ENCODE assay signal across 7 mouse cellular contexts in the genomic region with DNA sequence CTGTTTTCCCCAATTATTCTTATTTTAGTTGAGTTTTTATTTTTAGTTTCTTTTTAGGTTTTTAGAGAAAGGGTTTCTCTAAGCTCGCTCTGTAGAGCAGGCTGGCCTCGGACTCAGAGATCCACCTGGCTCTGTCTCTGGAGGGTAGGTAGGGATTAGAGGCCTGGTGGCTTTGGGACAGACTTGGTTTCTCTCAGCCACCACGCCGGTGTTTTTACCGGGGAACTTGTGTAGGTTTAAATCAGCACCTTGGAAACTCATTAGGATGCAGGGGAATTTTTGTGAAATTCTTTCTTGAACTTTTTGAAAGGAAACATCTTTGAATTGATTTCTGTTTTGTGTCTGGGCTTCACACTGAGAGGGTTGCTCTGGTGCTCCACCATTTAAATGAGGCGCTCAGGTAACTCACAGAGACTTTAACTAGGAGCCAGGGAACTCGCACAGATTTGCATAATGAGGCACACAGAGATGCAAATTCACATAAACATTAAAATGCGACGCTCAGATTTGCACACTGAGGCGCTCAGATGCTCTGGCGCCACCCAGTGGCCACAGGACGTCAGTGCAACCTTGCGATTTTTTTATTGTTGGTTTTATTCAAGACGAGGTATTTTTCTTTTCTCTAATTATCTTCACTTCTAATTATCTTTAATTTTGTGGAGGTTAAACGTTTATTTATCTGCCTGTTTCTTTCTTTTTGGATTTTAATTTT. TPM values are rescaled to one million over a fixed set of nuclear protein-coding genes. Genes with fewer than 3 reads are reported as not detected.
DNase-seq lines count a peak whose midpoint lies in the region; ATAC-seq and TF ChIP-seq lines count a peak whose summit lies in the region.
"Not testable (repeated sequence)": the region's sequence is repeated elsewhere in the genome, so short reads cannot be mapped to it uniquely, and the experiment has no call there.

No protein-coding gene starts in this region.

- DNase-seq in MEL (ENCODE audit: low read depth, low spot score), result peak; percentile 79
- DNase-seq in cerebellum, adult 2 months, result peak; percentile 61 to 72
- peak; percentile 88 for DNase-seq in hindbrain, embryonic 14.5 days (ENCODE audit: low spot score)
- peak; percentile 62 to 96 for DNase-seq in left cerebral cortex, adult 18-20 months (ENCODE audit: low spot score in 2 of 2)
- DNase-seq in midbrain, embryonic 11.5 days (ENCODE audit: low spot score, missing footprints), result peak; percentile 98
- peak; percentile 57 to 68 for DNase-seq in spleen, postnatal 14 days (ENCODE audit: low spot score in 2 of 2)

- WGBS in cerebellum, adult 2 months, result 56% methylated on average over 15 of the region's 15 CpGs
- 50% methylated on average over 15 of the region's 15 CpGs for WGBS in forebrain, embryonic 12.5 days
- 51% methylated on average over 15 of the region's 15 CpGs for WGBS in hindbrain, embryonic 14.5 days
- WGBS in midbrain, embryonic 11.5 days, result 50% methylated on average over 15 of the region's 15 CpGs

- not testable (repeated sequence) for H3K4me1 ChIP-seq in MEL (ENCODE audit: control insufficient read depth in 1 of 2, insufficient read depth in 2 of 2, low read length in 2 of 2); cerebellum, adult 2 months (ENCODE audit: control insufficient read depth, insufficient read depth, low read length); hindbrain, embryonic 14.5 days (replicated peaks; ENCODE audit: control insufficient read depth, insufficient read depth, low read length); midbrain, embryonic 11.5 days (ENCODE audit: control insufficient read depth, insufficient read depth, low read length)
- H3K4me1 ChIP-seq in forebrain, embryonic 12.5 days, result peaks cover 13% of the 10 kb centered on the region

- H3K9me3 ChIP-seq in MEL (replicated peaks; ENCODE audit: insufficient read depth, low read length), result not testable (repeated sequence)
- H3K9me3 ChIP-seq in forebrain, embryonic 12.5 days, result peaks cover 43% of the 10 kb centered on the region
- peaks cover 24% of the 10 kb centered on the region for H3K9me3 ChIP-seq in hindbrain, embryonic 14.5 days (ENCODE audit: control insufficient read depth, low read length)
- peaks cover 15% of the 10 kb centered on the region for H3K9me3 ChIP-seq in midbrain, embryonic 11.5 days (ENCODE audit: control insufficient read depth, low read length)

- TF ChIP-seq CTCF in MEL (IDR thresholded peaks at IDR 0.05 in 2 of 3, conservative IDR thresholded peaks at IDR 0.05 in 1 of 3; ENCODE audit: control insufficient read depth in 1 of 3, insufficient read depth in 1 of 3, low read depth in 2 of 3, low read length in 3 of 3, poor library complexity in 1 of 3, severe bottlenecking in 1 of 3), result peak in 2 of 3 experiments; percentile 16 to 32; a peak in 2 of 6 replicates
- peak; percentile 64 for TF ChIP-seq CTCF in cerebellum, adult 2 months (IDR thresholded peaks at IDR 0.05; ENCODE audit: borderline replicate concordance, insufficient read depth, low read depth, low read length)

- TF ChIP-seq EP300 in MEL (IDR thresholded peaks at IDR 0.05; ENCODE audit: low read depth in 1 of 2, low read length in 2 of 2), result not testable (repeated sequence)

- H3K79me2 ChIP-seq in MEL (ENCODE audit: control insufficient read depth, insufficient read depth, low read length, poor library complexity), result not testable (repeated sequence)

- not testable (repeated sequence) for H3K27ac ChIP-seq in MEL (ENCODE audit: control insufficient read depth, low read depth, low read length); cerebellum, adult 2 months (ENCODE audit: insufficient read depth, low read length); hindbrain, embryonic 14.5 days; midbrain, embryonic 11.5 days (ENCODE audit: low read depth, low read length)
- 0 out of 2 replicates have a peak overlapping the region, but pooled peaks have one; percentile 8 for H3K27ac ChIP-seq in forebrain, embryonic 12.5 days

- not testable (repeated sequence) for TF ChIP-seq POLR2A in MEL (IDR thresholded peaks at IDR 0.05; ENCODE audit: control insufficient read depth in 1 of 2, insufficient read depth in 1 of 2, low read depth in 1 of 2, low read length in 2 of 2, poor library complexity in 1 of 2); cerebellum, adult 2 months (IDR thresholded peaks at IDR 0.05; ENCODE audit: borderline replicate concordance, insufficient read depth, low read length)

- H3K4me2 ChIP-seq in forebrain, embryonic 12.5 days; hindbrain, embryonic 14.5 days (replicated peaks); midbrain, embryonic 11.5 days: not testable (repeated sequence)

- ATAC-seq in forebrain, embryonic 12.5 days (ENCODE audit: low FRiP score), result 0 out of 2 replicates have a peak, but pooled peaks have one; percentile 18
- 0 out of 2 replicates have a peak, but pooled peaks have one; percentile 25 for ATAC-seq in hindbrain, embryonic 14.5 days (ENCODE audit: low FRiP score)
- ATAC-seq in midbrain, embryonic 11.5 days (ENCODE audit: low FRiP score), result not testable (repeated sequence)

- not testable (repeated sequence) for H3K27me3 ChIP-seq in MEL (ENCODE audit: control insufficient read depth in 1 of 2, insufficient read depth in 2 of 2, low read length in 2 of 2); cerebellum, adult 2 months (ENCODE audit: control insufficient read depth, insufficient read depth, low read length); forebrain, embryonic 12.5 days; hindbrain, embryonic 14.5 days (ENCODE audit: control insufficient read depth, insufficient read depth, low read length); midbrain, embryonic 11.5 days (ENCODE audit: control insufficient read depth, insufficient read depth, low read length)

- H3K4me3 ChIP-seq in MEL (ENCODE audit: control insufficient read depth in 1 of 2, insufficient read depth in 1 of 2, low read depth in 2 of 2, low read length in 2 of 2); cerebellum, adult 2 months (replicated peaks; ENCODE audit: insufficient read depth, low read depth, low read length); forebrain, embryonic 12.5 days (replicated peaks); hindbrain, embryonic 14.5 days (replicated peaks; ENCODE audit: low read length); midbrain, embryonic 11.5 days (ENCODE audit: low read depth, low read length): not testable (repeated sequence)

- H3K36me3 ChIP-seq in MEL (ENCODE audit: control insufficient read depth in 1 of 2, insufficient read depth in 2 of 2, low read length in 2 of 2), result not testable (repeated sequence)
- peaks cover 37% of the 10 kb centered on the region for H3K36me3 ChIP-seq in forebrain, embryonic 12.5 days (replicated peaks)
- H3K36me3 ChIP-seq in hindbrain, embryonic 14.5 days (replicated peaks; ENCODE audit: control insufficient read depth, insufficient read depth), result peaks cover 49% of the 10 kb centered on the region
- peaks cover 16% of the 10 kb centered on the region for H3K36me3 ChIP-seq in midbrain, embryonic 11.5 days (ENCODE audit: control insufficient read depth, insufficient read depth, low read length)

- H3K9ac ChIP-seq in MEL (ENCODE audit: control insufficient read depth, low read depth, low read length, poor library complexity, severe bottlenecking); forebrain, embryonic 12.5 days; hindbrain, embryonic 14.5 days; midbrain, embryonic 11.5 days (ENCODE audit: low read length): not testable (repeated sequence)

- TF ChIP-seq RAD21 in MEL (IDR thresholded peaks at IDR 0.05; ENCODE audit: low read depth, low read length), result not testable (repeated sequence)

RNA-seq across cellular contexts. Expression of gene Gm21887, which starts 12.4 kb away (rescaled TPM):
- 2.5 and 4.7 TPM in 2 replicates for total RNA-seq in MEL (2012; rRNA removed)
- 10 to 100 TPM in 1 of 2 experiments, not detected in 1; 88.8 TPM for polyA plus RNA-seq in MEL (2012; ENCODE audit: insufficient read depth in 1 of 2, insufficient read length in 2 of 2, low read depth in 1 of 2, low replicate concordance in 2 of 2, missing spikeins in 1 of 2)
- polyA plus RNA-seq in cerebellum, adult 2 months (2012; rRNA removed), result 648 and 794 TPM in 2 replicates
- 181 and 277 TPM in 2 replicates for polyA plus RNA-seq in forebrain, embryonic 12.5 days (2016; fragmentation: Nextera tagmentation; extraction: Ambion mirVana)
- 109 and 130 TPM in 2 replicates for polyA plus RNA-seq in hindbrain, embryonic 14.5 days (2014; fragmentation: Nextera tagmentation; extraction: Ambion mirVana)
- total RNA-seq in left cerebral cortex, adult 18-20 months (2021), result 100 to 1,000 TPM in 1 of 2 experiments, 10 to 100 TPM in 1; 96.1 to 185 TPM
- polyA plus RNA-seq in midbrain, embryonic 11.5 days (2014; fragmentation: Nextera tagmentation; extraction: Ambion mirVana), result 177 and 189 TPM in 2 replicates
